Mouse (Mus musculus) hindbrain, postnatal 0 days (tissue): Measurements from ENCODE around the gene Hist1h2bg. TPM values are rescaled to one million over a fixed set of nuclear protein-coding genes. Genes with fewer than 3 reads are reported as not detected.
"Not testable (repeated sequence)": the region's sequence is repeated elsewhere in the genome, so short reads cannot be mapped to it uniquely, and the experiment has no call there.

Experiments used
- ATAC-seq: fragments of 200-750 bp; cut with Nextera tagmentation; 2 replicates; pipeline ENCODE4 v1.8.0; 2017; ENCODE audit warnings: mild to moderate bottlenecking, moderate TSS enrichment, moderate library complexity
- DNase-seq: peaks from one replicate; pipeline ENCODE4 v3.0.0-alpha.2; 2015; ENCODE audit warnings: low spot score
- H3K27ac ChIP-seq: fragments of 300-500 bp; sonication (generic); 2 replicates; pipeline ENCODE4 v1.5.1; 2014; ENCODE audit warnings: mild to moderate bottlenecking
- H3K27me3 ChIP-seq: fragments of 300-500 bp; sonication (generic); 2 replicates; pipeline ENCODE4 v1.6.1; 2014; ENCODE audit warnings: low read length, mixed read lengths; ENCODE audit not compliant: insufficient read depth
- H3K36me3 ChIP-seq: fragments of 300-500 bp; sonication (generic); 2 replicates; pipeline ENCODE4 v1.6.1; 2014; ENCODE audit warnings: low read length, mixed read lengths; ENCODE audit not compliant: insufficient read depth
- H3K4me1 ChIP-seq: fragments of 300-500 bp; sonication (generic); 2 replicates; pipeline ENCODE4 v1.6.1; 2014; ENCODE audit warnings: antibody characterized with exemption, low read length, mixed read lengths; ENCODE audit not compliant: insufficient read depth
- H3K4me2 ChIP-seq: fragments of 300-500 bp; sonication (generic); 2 replicates; pipeline ENCODE4 v1.6.1; 2014; ENCODE audit warnings: low read depth, mild to moderate bottlenecking, low read length, moderate library complexity, mixed read lengths
- H3K4me3 ChIP-seq: fragments of 300-500 bp; sonication (generic); 2 replicates; pipeline ENCODE4 v1.5.1; 2014; ENCODE audit warnings: low read length
- H3K9ac ChIP-seq: fragments of 300-500 bp; sonication (generic); replicated peaks from 2 replicates; pipeline ENCODE4 v1.6.1; 2014; ENCODE audit warnings: mild to moderate bottlenecking, low read length, moderate library complexity, mixed read lengths
- H3K9me3 ChIP-seq: fragments of 300-500 bp; sonication (generic); 2 replicates; pipeline ENCODE4 v1.6.1; 2016; ENCODE audit warnings: low read length, mixed read lengths
- CTCF ChIP-seq: IDR thresholded peaks from 2 replicates; pipeline ENCODE4 v1.5.1; 2016; ENCODE audit warnings: antibody characterized with exemption, control low read depth, low read depth
- WGBS: fragments of 180-500 bp; shearing (Covaris S2); extraction: QIAGEN DNeasy Blood & Tissue Kit; methylation state at CpG from one replicate; pipeline ENCODE4 v1.1.7; 2014; 5-methylcytosine and 5-hydroxymethylcytosine counted together
- polyA plus RNA-seq: library from polyadenylated mRNA; unstranded; fragments of >200 nt; fragmentation: Nextera tagmentation; extraction: Ambion mirVana; gene quantifications from 2 replicates; pipeline ENCODE4 v1.2.1, GENCODE M21; 2015
- total RNA-seq: library from RNA; depleted of rRNA; stranded (reverse); fragments of >200 nt; gene quantifications from 2 replicates; pipeline ENCODE4 v1.2.3, GENCODE M21; 2014

The Hist1h2bg gene
- total and polyA plus RNA-seq, 2 experiments from 2014 or later = 2.6 to 1,151 TPM

DNA sequence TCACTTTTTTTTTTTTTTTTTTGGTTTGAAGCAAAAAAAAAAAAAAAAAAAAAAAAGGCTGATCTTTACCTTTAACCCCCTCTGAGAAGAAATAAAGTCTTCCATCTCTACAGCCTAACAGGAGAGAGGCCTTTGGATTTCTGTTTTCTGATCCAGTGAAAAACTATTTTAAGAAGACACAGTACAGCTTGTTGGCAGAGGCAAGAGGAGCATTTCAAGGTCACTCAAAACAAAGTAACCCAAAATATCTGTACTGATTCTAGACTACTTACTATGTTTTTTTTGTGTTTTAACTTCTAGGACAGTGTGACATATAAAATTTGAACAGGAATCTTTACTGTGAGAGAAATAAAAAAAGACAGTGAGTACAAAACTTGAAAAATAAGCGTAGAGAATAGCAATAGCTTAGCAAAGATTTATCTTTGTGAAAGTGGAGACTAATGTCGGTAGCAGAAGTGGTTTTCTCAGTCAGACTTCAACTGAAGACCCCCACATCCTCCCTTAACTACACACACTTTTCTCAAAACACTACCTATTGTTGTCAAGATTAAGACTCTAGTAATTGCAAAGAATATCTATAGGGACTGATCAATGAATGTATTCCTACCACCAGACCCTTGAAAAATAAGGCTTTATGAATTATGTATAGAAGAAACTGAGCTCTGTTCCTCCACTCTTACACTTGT lies 41.6 kb upstream of the Hist1h2bg start:
- WGBS = 33% methylated on average over 2 of the region's 2 CpGs
- Histone ChIP-seq H3K9me3 (no peaks in the 10 kb centered on the region), H3K4me1 (peaks cover 5% of the 10 kb centered on the region; the same call in 1 of the 2 replicates), H3K27me3 (no peaks in the 10 kb centered on the region), H3K9ac (peak overlapping the region; percentile 54), H3K4me2 (peak overlapping the region; percentile 61), H3K27ac (peak overlapping the region; percentile 87; the same call in 1 of the 2 replicates), H3K4me3 (peak overlapping the region; percentile 40), H3K36me3 (no peaks in the 10 kb centered on the region)
- ATAC-seq (no peak), DNase-seq (no peak)
- TF ChIP-seq CTCF = no peak

GRCm38 (mm10) chr13:23530181-23530900 lies 40.9 kb upstream of the Hist1h2bg start:
- TF ChIP-seq CTCF = no peak
- H3K9ac ChIP-seq = peak overlapping the region; percentile 54
- no peaks in the 10 kb centered on the region for H3K9me3 ChIP-seq
- DNase-seq (peak; percentile 72), ATAC-seq (no peak)
- H3K27me3 ChIP-seq = no peaks in the 10 kb centered on the region
- H3K4me1 ChIP-seq = peaks cover 7% of the 10 kb centered on the region; the same call in 1 of the 2 replicates
- WGBS = under 1% methylated on average over 20 of the region's 20 CpGs
- peak overlapping the region; percentile 87 for H3K27ac ChIP-seq
- peak overlapping the region; percentile 40 for H3K4me3 ChIP-seq
- peak overlapping the region; percentile 61 for H3K4me2 ChIP-seq
- H3K36me3 ChIP-seq = no peaks in the 10 kb centered on the region

- Histone ChIP-seq H3K27me3 (no peaks in the 10 kb centered on the region), H3K36me3 (no peaks in the 10 kb centered on the region), H3K4me1 (peaks cover 7% of the 10 kb centered on the region; the same call in 1 of the 2 replicates), H3K4me3 (peak within 1 kb of the TSS; percentile 40), H3K9ac (peak within 1 kb of the TSS; percentile 54), H3K4me2 (peak within 1 kb of the TSS; percentile 61), H3K27ac (peak within 1 kb of the TSS; percentile 87), H3K9me3 (no peaks in the 10 kb centered on the region)
- WGBS = under 1% methylated on average over 54 of the region's 70 CpGs
- DNase-seq (peak; percentile 99), ATAC-seq (peak; percentile 88)
- TF ChIP-seq CTCF = no peak
Observed at GRCm38 (mm10) chr13:23530901-23531875, 40.0 kb upstream of the Hist1h2bg start, which contains the start of gene Hist1h4h. TSS of gene Hist1h4h (plus strand) at chr13:23531050.

GRCm38 (mm10) chr13:23532262-23533075 lies 38.7 kb upstream of the Hist1h2bg start:
- no peak for TF ChIP-seq CTCF
- DNase-seq (no peak), ATAC-seq (no peak)
- Histone ChIP-seq H3K4me1 (peaks cover 7% of the 10 kb centered on the region; the same call in 1 of the 2 replicates), H3K27me3 (no peaks in the 10 kb centered on the region), H3K9ac (peak overlapping the region; percentile 54; the same call in 1 of the 2 replicates), H3K36me3 (no peaks in the 10 kb centered on the region), H3K4me3 (peak overlapping the region; percentile 40; the same call in 1 of the 2 replicates), H3K27ac (peak overlapping the region; percentile 87; the same call in 1 of the 2 replicates), H3K9me3 (no peaks in the 10 kb centered on the region), H3K4me2 (peak overlapping the region; percentile 61)
- 25% methylated on average over 9 of the region's 9 CpGs for WGBS

GRCm38 (mm10) chr13:23533560-23534367 lies 37.4 kb upstream of the Hist1h2bg start, which contains the start of gene Hist1h2af:
TSS of gene Hist1h2af (plus strand) at chr13:23533906.
- not testable (repeated sequence) for H3K9me3 ChIP-seq, H3K4me1 ChIP-seq, H3K36me3 ChIP-seq, H3K27me3 ChIP-seq
- ATAC-seq = peak; percentile 54
- DNase-seq = peak; percentile 94
- Histone ChIP-seq H3K27ac (peak within 1 kb of the TSS; percentile 64), H3K4me2 (peak within 1 kb of the TSS; percentile 61), H3K4me3 (peak within 1 kb of the TSS; percentile 49), H3K9ac (peak within 1 kb of the TSS; percentile 25; the same call in 1 of the 2 replicates)
- under 1% methylated on average over 25 of the region's 53 CpGs for WGBS
